Mouse (Mus musculus): Measurements from ENCODE around the gene Trap1a. TPM values are rescaled to one million over a fixed set of nuclear protein-coding genes. Genes with fewer than 3 reads are reported as not detected.

Gene Trap1a
- polyA plus RNA-seq, 1 experiment, result not detected

DNA sequence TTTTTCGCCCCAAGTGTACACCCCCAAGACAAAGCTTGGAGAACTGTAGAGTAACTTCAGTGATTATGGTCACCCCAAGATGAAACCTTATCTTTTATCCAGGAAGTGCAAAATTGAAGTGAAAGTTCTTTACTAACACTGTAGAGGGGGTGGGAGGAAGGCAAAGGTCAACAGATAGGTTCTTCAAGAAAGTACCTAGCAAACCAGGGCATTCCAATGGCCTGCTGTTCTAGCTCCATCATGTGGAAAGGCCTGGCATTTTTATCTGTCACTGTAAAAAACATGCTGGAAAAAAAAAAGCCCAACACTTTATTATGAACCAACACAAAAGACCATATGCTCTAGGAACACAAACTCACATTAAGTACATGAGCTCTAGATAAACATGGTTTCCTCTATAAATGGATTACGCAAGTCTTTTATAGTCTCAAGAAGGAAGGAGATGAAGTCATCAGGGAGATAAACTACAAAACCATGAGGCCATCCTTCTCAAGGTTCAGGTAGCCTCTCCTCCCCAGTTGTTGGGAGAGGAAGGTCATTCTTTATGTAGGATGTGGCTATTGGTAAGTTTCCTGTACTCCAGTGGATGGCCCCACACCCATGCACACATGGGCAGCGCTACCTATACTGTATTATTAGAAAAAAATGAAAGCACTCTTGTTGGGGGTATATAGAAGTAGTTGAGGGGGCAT is 33.5 kb downstream of the Trap1a start:
- Histone ChIP-seq H3K27me3 (ENCODE audit: control insufficient read depth, insufficient read depth, low read length) (no peaks in the 10 kb centered on the region), H3K4me3 (ENCODE audit: extremely low read depth, insufficient read depth, insufficient read length) (no peak overlapping the region), H3K4me1 (ENCODE audit: control insufficient read depth, insufficient read depth, insufficient read length) (no peaks in the 10 kb centered on the region), H3K36me3 (ENCODE audit: control insufficient read depth, insufficient read depth, low read length) (no peaks in the 10 kb centered on the region), H3K27ac (ENCODE audit: insufficient read depth, low read length) (no peak overlapping the region)
- TF ChIP-seq CTCF (IDR thresholded peaks at IDR 0.05; ENCODE audit: extremely low read depth, insufficient read depth, insufficient read length, insufficient replicate concordance) (no peak), POLR2A (IDR thresholded peaks at IDR 0.05; ENCODE audit: low read depth, low read length) (no peak)
- 81% methylated on average over 3 of the region's 3 CpGs for WGBS
- DNase-seq (ENCODE audit: low read depth in 1 of 2, low spot score in 2 of 2), result no peak

DNA sequence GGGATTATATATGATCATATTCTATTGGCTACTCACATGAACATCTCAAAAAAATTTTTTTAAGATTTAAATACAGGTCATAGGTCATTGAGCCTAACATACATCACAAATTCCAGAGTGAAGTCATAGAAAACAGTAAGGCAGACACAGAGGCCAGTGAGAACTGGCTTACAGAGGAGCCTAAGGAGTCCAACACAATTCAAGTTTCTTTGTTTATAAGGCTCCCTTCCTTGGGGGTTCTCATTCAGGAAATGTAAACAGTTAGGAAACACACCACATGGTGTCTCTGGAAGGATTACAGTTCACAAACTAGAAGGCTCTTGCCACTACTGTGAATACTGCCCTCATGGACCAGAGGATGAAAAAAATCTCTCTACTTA is 34.0 kb downstream of the Trap1a start:
- TF ChIP-seq CTCF (IDR thresholded peaks at IDR 0.05; ENCODE audit: extremely low read depth, insufficient read depth, insufficient read length, insufficient replicate concordance) (no peak), POLR2A (IDR thresholded peaks at IDR 0.05; ENCODE audit: low read depth, low read length) (no peak)
- no peaks in the 10 kb centered on the region for H3K4me1 ChIP-seq (ENCODE audit: control insufficient read depth, insufficient read depth, insufficient read length)
- no peaks in the 10 kb centered on the region for H3K27me3 ChIP-seq (ENCODE audit: control insufficient read depth, insufficient read depth, low read length)

DNA sequence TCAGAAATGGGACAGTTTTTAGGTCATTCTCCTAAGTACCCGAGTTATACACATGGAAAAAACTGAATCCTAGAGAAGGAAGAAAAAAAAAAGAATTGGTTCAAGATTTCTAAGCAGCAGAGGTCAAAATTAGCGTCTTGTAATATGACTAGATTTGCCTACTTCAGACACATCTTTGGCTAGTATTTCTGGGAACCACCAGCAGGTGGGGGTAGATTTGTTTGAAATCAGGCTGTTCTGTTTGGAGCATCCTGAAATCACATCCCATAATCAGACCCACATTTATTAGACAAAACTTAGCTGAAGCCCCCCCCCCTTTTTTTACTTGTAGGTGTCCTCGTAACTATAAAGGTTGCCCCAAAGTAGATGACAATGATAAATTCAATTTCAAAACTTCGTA is 35.6 kb downstream of the Trap1a start:
- no peak overlapping the region for H3K27ac ChIP-seq (ENCODE audit: insufficient read depth, low read length)
- H3K36me3 ChIP-seq (ENCODE audit: control insufficient read depth, insufficient read depth, low read length), result no peaks in the 10 kb centered on the region
- H3K4me3 ChIP-seq (ENCODE audit: extremely low read depth, insufficient read depth, insufficient read length), result no peak overlapping the region
- 56% methylated on average over 4 of the region's 4 CpGs for WGBS
- no peaks in the 10 kb centered on the region for H3K4me1 ChIP-seq (ENCODE audit: control insufficient read depth, insufficient read depth, insufficient read length)
- DNase-seq (ENCODE audit: low read depth in 1 of 2, low spot score in 2 of 2), result no peak
- no peaks in the 10 kb centered on the region for H3K27me3 ChIP-seq (ENCODE audit: control insufficient read depth, insufficient read depth, low read length)
- TF ChIP-seq POLR2A (IDR thresholded peaks at IDR 0.05; ENCODE audit: low read depth, low read length) (no peak), CTCF (IDR thresholded peaks at IDR 0.05; ENCODE audit: extremely low read depth, insufficient read depth, insufficient read length, insufficient replicate concordance) (no peak)

More for the DNA sequence above, 34.0 kb downstream of the Trap1a start:
- Histone ChIP-seq H3K27ac (ENCODE audit: insufficient read depth, low read length) (no peak overlapping the region), H3K4me3 (ENCODE audit: extremely low read depth, insufficient read depth, insufficient read length) (no peak overlapping the region), H3K36me3 (ENCODE audit: control insufficient read depth, insufficient read depth, low read length) (no peaks in the 10 kb centered on the region)
- DNase-seq (ENCODE audit: low read depth in 1 of 2, low spot score in 2 of 2), result no peak

DNA sequence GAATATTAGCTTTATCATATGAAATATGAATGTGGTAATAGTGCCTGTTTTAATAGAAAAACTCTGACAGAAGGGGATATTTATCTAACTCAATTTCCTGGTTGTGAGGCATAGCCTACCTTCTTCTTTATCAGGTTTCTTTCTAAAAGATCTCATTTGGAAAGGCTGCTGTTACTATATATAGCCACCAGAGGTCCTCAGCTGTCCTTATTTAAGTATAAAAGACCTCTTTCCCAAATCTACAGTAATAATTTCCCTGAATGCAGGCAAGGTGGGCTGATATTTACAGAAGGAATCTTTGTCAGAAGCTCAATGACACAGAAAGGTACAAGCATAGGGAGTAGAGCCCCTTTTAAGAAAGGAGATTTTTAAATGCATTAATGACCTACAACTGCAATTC is 39.2 kb downstream of the Trap1a start:
- Histone ChIP-seq H3K27ac (ENCODE audit: insufficient read depth, low read length) (no peak overlapping the region), H3K4me3 (ENCODE audit: extremely low read depth, insufficient read depth, insufficient read length) (no peak overlapping the region), H3K27me3 (ENCODE audit: control insufficient read depth, insufficient read depth, low read length) (no peaks in the 10 kb centered on the region), H3K4me1 (ENCODE audit: control insufficient read depth, insufficient read depth, insufficient read length) (no peaks in the 10 kb centered on the region), H3K36me3 (ENCODE audit: control insufficient read depth, insufficient read depth, low read length) (no peaks in the 10 kb centered on the region)
- DNase-seq (ENCODE audit: low read depth in 1 of 2, low spot score in 2 of 2), result no peak
- TF ChIP-seq POLR2A (IDR thresholded peaks at IDR 0.05; ENCODE audit: low read depth, low read length), result no peak
- TF ChIP-seq CTCF (IDR thresholded peaks at IDR 0.05; ENCODE audit: extremely low read depth, insufficient read depth, insufficient read length, insufficient replicate concordance), result no peak

Other genes starting within 250 kb of the Trap1a start
- gene Serpina7, start 248.4 kb upstream of the Trap1a start, polyA plus RNA-seq (2012; rRNA removed), result not detected in 2 replicates
- gene 4930513O06Rik, start 247.4 kb upstream of the Trap1a start, polyA plus RNA-seq (2012; rRNA removed), result not detected in 2 replicates
- gene 4933428M09Rik, start 154.5 kb upstream of the Trap1a start, polyA plus RNA-seq (2012; rRNA removed), result not detected in 2 replicates
- gene Mum1l1, start 123.6 kb upstream of the Trap1a start, polyA plus RNA-seq (2012; rRNA removed), result 0.07 TPM in 1 of 2 replicates, not detected in the other
- not detected in 2 replicates for gene D330045A20Rik, start 146.7 kb downstream of the Trap1a start, polyA plus RNA-seq (2012; rRNA removed)
- 0.21 and 0.25 TPM in 2 replicates for gene Rnf128, start 229.6 kb downstream of the Trap1a start, polyA plus RNA-seq (2012; rRNA removed)

Data from spleen, adult 2 months (tissue).